Mouse (Mus musculus) megakaryocyte progenitor cell, adult 5-6 weeks (primary cell): ENCODE data around the gene Nhsl1. TPM values are rescaled to one million over a fixed set of nuclear protein-coding genes. Genes with fewer than 3 reads are reported as not detected.

Source experiments
- ATAC-seq: replicated peaks from 2 replicates; pipeline ENCODE4 v1.8.0; 2016; ENCODE audit warnings: mild to moderate bottlenecking, moderate TSS enrichment, inconsistent platforms; ENCODE audit not compliant: poor library complexity
- total RNA-seq, 2 experiments: library from RNA; stranded (forward) in 1 of 2; stranded (reverse) in 1 of 2; fragments of 157-497, 149-512 nt in 1 of 2; fragments of 200-1000 nt in 1 of 2; gene quantifications; 2 replicates each; pipeline versions ENCODE4 v1.2.3 to v1.2.4; 2015 to 2017

Nhsl1 gene
- total RNA-seq, 2 experiments from 2014 or later, result 0.25 to 2.5 TPM

GRCm38 (mm10) chr10:18394270-18394669, 75.5 kb downstream of the Nhsl1 start:
- no peak for ATAC-seq

- no peak for ATAC-seq
These were observed 81.4 kb downstream of the Nhsl1 start for GRCm38 (mm10) chr10:18400089-18400644.

GRCm38 (mm10) chr10:18400998-18401397, 82.2 kb downstream of the Nhsl1 start:
- ATAC-seq, result no peak

GRCm38 (mm10) chr10:18403992-18404391, 85.2 kb downstream of the Nhsl1 start:
- no peak for ATAC-seq

- ATAC-seq, result no peak
These were observed 85.9 kb downstream of the Nhsl1 start for GRCm38 (mm10) chr10:18404679-18405078.

GRCm38 (mm10) chr10:18407062-18407830, 88.5 kb downstream of the Nhsl1 start:
- peak; percentile 99 for ATAC-seq

- ATAC-seq, result no peak
These were observed 89.3 kb downstream of the Nhsl1 start for GRCm38 (mm10) chr10:18408128-18408527.

GRCm38 (mm10) chr10:18408635-18409034, 89.8 kb downstream of the Nhsl1 start:
- no peak for ATAC-seq

GRCm38 (mm10) chr10:18409068-18409467, 90.3 kb downstream of the Nhsl1 start:
- no peak for ATAC-seq

- ATAC-seq, result no peak
These were observed 92.5 kb downstream of the Nhsl1 start for GRCm38 (mm10) chr10:18411266-18411665.

GRCm38 (mm10) chr10:18415946-18416345, 97.2 kb downstream of the Nhsl1 start:
- ATAC-seq, result no peak

GRCm38 (mm10) chr10:18418160-18418559, 99.4 kb downstream of the Nhsl1 start:
- no peak for ATAC-seq

GRCm38 (mm10) chr10:18419508-18419907, 100.7 kb downstream of the Nhsl1 start:
- ATAC-seq, result no peak

- ATAC-seq, result no peak
These were observed 101.6 kb downstream of the Nhsl1 start for GRCm38 (mm10) chr10:18420259-18421000.

GRCm38 (mm10) chr10:18422968-18423367, 104.2 kb downstream of the Nhsl1 start:
- ATAC-seq, result no peak

- peak; percentile 90 for ATAC-seq
These were observed 104.8 kb downstream of the Nhsl1 start for GRCm38 (mm10) chr10:18423557-18423956.

- ATAC-seq, result no peak
These were observed 109.1 kb downstream of the Nhsl1 start for GRCm38 (mm10) chr10:18427866-18428265.

GRCm38 (mm10) chr10:18429533-18429932, 110.7 kb downstream of the Nhsl1 start:
- ATAC-seq, result 0 out of 2 replicates have a peak, but pooled peaks have one; percentile 42

- peak; percentile 78 for ATAC-seq
These were observed 111.4 kb downstream of the Nhsl1 start for GRCm38 (mm10) chr10:18430141-18430540.

GRCm38 (mm10) chr10:18430973-18431372, 112.2 kb downstream of the Nhsl1 start:
- ATAC-seq, result peak; percentile 79

- no peak for ATAC-seq
These were observed 112.8 kb downstream of the Nhsl1 start for GRCm38 (mm10) chr10:18431546-18431945.

- ATAC-seq, result no peak
These were observed 116.7 kb downstream of the Nhsl1 start for GRCm38 (mm10) chr10:18435454-18435853.
